Mouse (Mus musculus) liver, postnatal 0 days (tissue): Measurements from ENCODE around the gene Agtr1a.

Source experiments
- CTCF ChIP-seq: sonication (generic); IDR thresholded peaks from 2 replicates; pipeline ENCODE4 v1.5.1; 2016; ENCODE audit warnings: antibody characterized with exemption, low read depth
- EP300 ChIP-seq: IDR thresholded peaks from 2 replicates; pipeline ENCODE4 v1.6.1; 2016; ENCODE audit warnings: antibody characterized with exemption, low read depth, mild to moderate bottlenecking

- TF ChIP-seq EP300 (no peak), CTCF (no peak)
Measured at GRCm38 (mm10) chr13:30418611-30419010, 82.4 kb downstream of the Agtr1a start.
